9 mouse cellular contexts compared by ENCODE assay signal in the genomic region with DNA sequence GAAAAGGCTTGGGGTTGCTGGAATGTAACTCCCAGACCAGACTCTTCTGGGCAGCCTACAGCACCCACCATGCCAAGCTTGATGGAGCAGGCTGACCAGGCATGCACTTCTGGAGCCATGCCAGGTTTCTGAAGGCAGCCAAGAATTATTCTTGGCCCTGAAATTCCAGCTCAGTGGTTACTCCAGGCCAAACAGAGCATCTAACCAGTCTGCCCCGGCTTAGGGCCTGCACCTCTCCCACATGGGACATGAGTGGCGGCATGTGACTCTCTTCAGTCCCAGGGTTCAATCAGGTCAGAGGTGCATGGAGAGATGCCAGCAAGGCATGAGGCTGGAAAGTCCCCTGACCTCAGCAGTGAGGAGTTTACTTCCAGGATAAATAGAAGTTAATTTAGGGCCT.
A peak's percentile ranks its signal among the peaks of the same experiment; 100 is the strongest.
DNase-seq lines count a peak whose midpoint lies in the region; TF ChIP-seq lines count a peak whose summit lies in the region.
"Had no signal": no experiment of that assay in that cellular context is flagged by ENCODE, and none has a peak within 500 bp of the region (broad histone marks: within the 10 kb centered on the region; RNA-seq: fewer than 3 reads in every experiment).

No protein-coding gene starts in this region.

- intact Hi-C loops in heart, postnatal 25 days (cut with DNase I) = no loop called here

- peak; percentile 32 to 36 for DNase-seq in frontal cortex, postnatal 10 days (ENCODE audit: low spot score in 2 of 2)
- no peak for DNase-seq in frontal cortex, postnatal 25 days (ENCODE audit: low spot score in 2 of 2)
- peak; percentile 92 for DNase-seq in NIH3T3 (ENCODE audit: low read depth)
- DNase-seq in heart, postnatal 25 days (ENCODE audit: low spot score) = peak; percentile 46
- DNase-seq in lung, adult 18-20 months = peak; percentile 83 to 84
- DNase-seq in urinary bladder, adult 2 months (ENCODE audit: low spot score) = peak; percentile 38
- DNase-seq in T-cell, adult 2 months (ENCODE audit: low spot score) = no peak

- TF ChIP-seq CTCF in embryonic fibroblast, embryonic 13.5 days (IDR thresholded peaks at IDR 0.05; ENCODE audit: borderline replicate concordance, insufficient read depth, low read length) = no peak

- H3K27ac ChIP-seq in embryonic fibroblast, embryonic 13.5 days (ENCODE audit: insufficient read depth, low read length) = peak overlapping the region; percentile 36; the same call in 1 of the 2 replicates
- H3K27ac ChIP-seq: limb, embryonic 12.5 days had no signal

- no peaks in the 10 kb centered on the region for H3K4me1 ChIP-seq in embryonic fibroblast, embryonic 13.5 days (ENCODE audit: control insufficient read depth, insufficient read depth, low read length)

- no peak for TF ChIP-seq POLR2A in embryonic fibroblast, embryonic 13.5 days (IDR thresholded peaks at IDR 0.05; ENCODE audit: low read depth, low read length)

- no peak overlapping the region for H3K4me3 ChIP-seq in embryonic fibroblast, embryonic 13.5 days (ENCODE audit: insufficient read depth, low read length)
- H3K4me3 ChIP-seq: limb, embryonic 12.5 days had no signal

Comparison
In these comparisons a context has a peak if more than half of its experiments do, and no peak if none do; other contexts are left out.
1. DNase-seq: peak in frontal cortex, postnatal 10 days (2 of 2), NIH3T3 (single experiment), heart, postnatal 25 days (single experiment), lung, adult 18-20 months (2 of 2) and urinary bladder, adult 2 months (single experiment); none in frontal cortex, postnatal 25 days (0 of 2) and T-cell, adult 2 months (single experiment).